Mouse (Mus musculus): Measurements from ENCODE around the gene Timm13.

Timm13 gene

GRCm38 (mm10) chr10:80932700-80933420 is 32.1 kb upstream of the Timm13 start:
- DNase-seq (ENCODE audit: low spot score in 2 of 2), result no peak

- DNase-seq (ENCODE audit: low spot score in 2 of 2), result no peak
Observed at GRCm38 (mm10) chr10:80932206-80932605, 31.4 kb upstream of the Timm13 start.

DNA sequence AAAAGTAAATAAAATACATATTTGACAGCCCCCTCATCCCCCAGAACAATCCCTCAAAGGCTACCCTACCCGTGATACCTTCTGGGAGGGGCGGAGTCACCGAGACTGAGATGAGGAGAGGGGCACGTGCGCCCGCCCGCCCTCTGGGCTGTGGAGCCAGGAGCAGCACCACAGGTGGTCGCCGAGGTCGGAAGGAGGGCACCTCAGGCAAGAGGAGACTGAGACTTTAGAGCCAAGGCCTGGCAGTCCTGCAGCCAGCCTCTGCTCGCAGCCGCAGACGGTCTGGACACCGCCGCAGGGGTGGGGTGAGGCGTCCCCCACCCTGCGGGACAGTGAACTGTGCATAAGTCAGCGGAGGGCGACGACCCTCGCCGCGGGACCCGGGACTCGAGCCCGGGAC is 30.9 kb upstream of the Timm13 start:
- DNase-seq (ENCODE audit: low spot score in 2 of 2), result no peak

- DNase-seq (ENCODE audit: low spot score in 2 of 2), result no peak
Observed at GRCm38 (mm10) chr10:80931153-80931671, 30.4 kb upstream of the Timm13 start.

GRCm38 (mm10) chr10:80930361-80931152 is 29.8 kb upstream of the Timm13 start:
- DNase-seq (ENCODE audit: low spot score in 2 of 2), result peak; percentile 56 to 62

DNA sequence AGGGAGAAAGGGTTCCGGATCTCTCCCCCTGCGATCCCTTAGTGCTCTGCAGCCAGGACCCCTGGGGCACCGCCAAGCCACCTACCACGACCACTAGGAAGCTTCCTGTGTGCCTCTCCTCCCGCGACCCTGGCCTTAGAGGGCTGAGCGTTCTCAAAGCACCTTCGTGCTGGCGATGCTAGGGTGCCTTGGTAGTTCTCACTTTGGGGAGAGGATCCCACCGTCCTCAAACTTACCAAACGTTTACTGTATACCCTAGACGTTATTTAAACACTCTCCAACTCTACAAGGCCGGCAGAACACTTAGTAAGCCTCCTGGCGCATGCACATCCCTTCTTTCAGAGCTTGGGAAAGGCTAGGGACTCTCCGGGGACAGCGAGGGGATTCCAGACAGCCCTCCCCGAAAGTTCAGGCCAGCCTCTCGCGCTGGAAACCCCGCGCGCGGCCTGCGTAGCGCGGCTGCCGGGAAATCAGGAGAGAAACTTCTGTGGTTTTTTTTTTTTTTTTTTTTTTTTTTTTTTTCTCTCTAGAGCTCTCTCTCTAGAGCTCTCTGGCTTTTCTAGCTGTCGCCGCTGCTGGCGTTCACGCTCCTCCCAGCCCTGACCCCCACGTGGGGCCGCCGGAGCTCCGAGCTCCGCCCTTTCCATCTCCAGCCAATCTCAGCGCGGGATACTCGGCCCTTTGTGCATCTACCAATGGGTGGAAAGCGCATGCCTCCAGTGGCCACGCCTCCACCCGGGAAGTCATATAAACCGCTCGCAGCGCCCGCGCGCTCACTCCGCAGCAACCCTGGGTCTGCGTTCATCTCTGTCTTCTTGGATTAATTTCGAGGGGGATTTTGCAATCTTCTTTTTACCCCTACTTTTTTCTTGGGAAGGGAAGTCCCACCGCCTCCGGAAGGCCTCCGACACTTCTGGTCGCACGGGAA is 28.8 kb upstream of the Timm13 start, which contains the start of gene Gadd45b:
Gene Gadd45b, plus strand, starts transcription at position 775 of the 928 bp plus-strand sequence.
- peak; percentile 98 for DNase-seq (ENCODE audit: low spot score in 2 of 2)

DNA sequence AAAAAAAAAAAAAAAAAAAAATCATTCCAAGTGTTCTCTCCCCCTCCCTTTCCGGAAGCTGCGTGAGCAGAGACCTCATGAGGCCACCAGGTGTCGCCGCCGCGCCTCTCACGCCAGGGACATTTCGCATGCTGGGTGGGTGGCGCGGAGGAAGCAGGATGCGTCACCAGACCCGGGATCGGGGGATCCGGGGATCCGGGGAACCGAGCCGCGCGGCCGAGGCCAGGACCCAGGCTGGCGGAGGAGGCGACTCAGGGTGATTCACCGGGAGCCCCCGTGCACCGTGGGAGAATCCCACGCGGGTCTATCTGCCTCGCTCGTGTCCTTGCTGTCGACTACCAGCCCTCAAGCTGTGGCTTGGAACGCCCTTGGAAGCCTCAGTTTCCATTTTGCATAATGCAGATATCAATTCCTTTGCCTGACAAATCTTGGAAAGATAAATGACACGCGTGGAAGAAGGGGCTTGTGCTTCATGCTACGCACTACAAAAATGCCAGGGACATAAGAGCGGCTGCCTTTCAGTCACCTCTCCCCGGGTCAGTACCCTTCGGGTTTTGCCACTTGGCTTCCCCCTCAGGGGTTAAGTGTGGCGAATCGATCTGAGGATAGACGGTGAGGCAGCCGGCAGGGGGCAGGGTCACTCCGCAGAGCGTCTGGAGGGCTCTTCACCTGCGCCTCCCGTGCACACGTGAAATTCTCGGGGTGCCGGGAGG is 28.0 kb upstream of the Timm13 start:
- DNase-seq (ENCODE audit: low spot score in 2 of 2), result peak; percentile 91 to 94

DNA sequence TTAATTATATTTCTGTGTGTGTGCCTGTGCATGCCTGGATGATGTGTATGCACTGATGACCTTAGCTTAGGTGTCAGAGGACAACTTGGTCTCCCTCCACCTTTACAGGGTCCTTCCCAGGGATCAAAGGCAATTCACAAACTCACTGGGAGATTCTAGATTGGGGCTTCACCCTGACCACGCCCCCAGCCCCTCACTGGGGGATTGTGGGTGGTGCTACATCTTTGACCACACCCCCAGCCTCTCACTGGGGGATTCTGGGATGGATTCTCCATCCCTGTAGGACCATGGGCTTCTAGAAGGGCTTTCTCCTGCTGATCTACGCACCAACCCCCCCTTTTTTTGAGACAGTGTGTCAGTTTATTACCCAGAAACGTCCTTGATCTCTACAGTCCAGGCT is 24.7 kb upstream of the Timm13 start:
- DNase-seq (ENCODE audit: low spot score in 2 of 2), result no peak

DNA sequence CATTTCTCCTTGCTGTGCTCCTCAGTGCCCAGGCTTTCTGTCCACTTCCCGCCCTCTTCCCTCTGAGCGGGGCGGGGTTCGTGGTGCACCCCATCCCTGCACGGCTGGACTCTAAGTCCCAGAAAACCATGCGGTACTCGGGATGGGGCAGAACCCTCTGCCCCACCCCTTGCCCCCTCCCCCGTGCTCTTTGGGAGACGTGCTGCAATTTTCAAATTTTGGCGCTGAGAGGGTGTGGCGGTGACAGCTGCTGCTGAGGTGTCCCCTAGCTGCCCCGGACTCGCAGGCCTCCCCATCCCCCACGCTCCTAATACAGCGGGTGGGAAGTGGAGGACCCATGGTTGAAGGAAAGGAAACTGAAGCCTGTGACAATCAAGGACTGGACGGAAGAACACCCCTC is 21.2 kb upstream of the Timm13 start:
- DNase-seq (ENCODE audit: low spot score in 2 of 2), result no peak

DNA sequence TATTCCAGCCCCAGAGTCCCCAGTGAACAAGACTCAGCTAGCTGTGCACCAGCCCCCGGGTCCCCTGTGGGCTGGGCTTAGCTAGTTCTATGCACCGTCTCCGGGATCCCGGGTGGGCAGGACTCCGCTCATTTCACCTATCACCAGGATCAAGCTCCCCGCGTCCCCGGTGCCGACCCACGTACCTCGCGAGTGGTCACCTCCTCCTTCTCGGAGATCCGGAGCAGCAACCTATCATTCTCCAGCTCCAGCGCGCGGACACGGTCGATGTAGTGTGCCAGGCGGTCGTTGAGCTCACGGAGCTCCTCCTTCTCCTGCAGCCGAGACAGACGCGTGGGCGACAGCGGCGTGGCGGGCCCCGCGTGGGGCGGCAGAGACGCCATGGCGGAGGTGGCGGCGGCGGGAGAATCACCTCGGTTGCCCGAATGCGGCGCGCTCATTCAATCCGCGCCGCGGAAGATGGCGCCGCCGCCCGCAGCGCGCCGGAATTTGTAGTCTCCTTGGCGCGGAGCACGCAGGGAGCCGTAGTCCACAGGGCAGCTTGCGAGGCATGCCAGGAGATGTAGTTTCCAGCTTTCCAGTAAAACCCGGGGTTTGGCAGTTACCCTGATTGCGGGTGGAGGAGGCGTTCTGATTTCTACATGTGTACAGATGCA is 17.1 kb upstream of the Timm13 start, which contains the start of gene Lmnb2:
Gene Lmnb2, minus strand, starts transcription at position 467 of the 656 bp plus-strand sequence.
- peak; percentile 78 to 90 for DNase-seq (ENCODE audit: low spot score in 2 of 2)

GRCm38 (mm10) chr10:80917336-80917778 is 16.6 kb upstream of the Timm13 start:
- DNase-seq (ENCODE audit: low spot score in 2 of 2), result no peak

DNA sequence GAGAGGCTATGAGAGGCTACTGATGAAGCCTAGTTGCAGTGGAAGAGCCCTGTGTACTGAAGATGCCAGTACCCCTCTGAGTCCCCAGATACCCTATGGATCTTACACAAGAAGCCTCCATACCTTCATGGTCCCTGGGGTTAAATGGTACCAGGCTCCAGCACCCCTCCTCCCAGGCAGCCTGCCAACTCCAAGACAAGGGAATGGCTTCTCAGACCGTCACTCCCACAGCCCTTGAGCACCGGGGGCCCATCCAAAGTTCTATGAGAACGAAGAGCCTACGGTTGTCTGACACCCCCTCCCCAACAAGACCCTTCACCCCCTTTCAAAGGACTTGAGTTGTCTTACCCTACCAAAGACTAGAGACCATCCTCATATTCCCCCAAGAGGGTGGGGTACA is 15.0 kb upstream of the Timm13 start:
- no peak for DNase-seq (ENCODE audit: low spot score in 2 of 2)

- DNase-seq (ENCODE audit: low spot score in 2 of 2), result no peak
Observed at GRCm38 (mm10) chr10:80915260-80915659, 14.5 kb upstream of the Timm13 start.

DNA sequence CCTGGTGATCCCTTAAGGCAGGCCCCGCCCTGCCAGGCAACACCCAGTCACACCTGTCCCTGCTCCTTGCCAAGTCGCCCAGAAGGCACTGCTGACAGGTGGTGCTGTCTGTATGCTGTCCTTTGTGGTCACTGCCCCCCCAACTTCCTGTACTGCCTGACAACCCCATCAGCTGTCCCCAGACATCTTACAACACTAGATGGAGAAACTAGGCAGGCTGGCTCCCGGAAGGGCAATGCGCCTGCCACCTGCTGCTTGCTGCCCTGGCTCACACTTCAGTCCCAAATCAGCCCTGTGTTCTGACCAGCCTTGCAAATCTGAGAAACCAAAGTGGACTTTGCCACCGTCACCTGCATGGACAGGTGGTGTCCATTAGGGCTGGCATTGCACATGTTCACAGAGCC is 13.5 kb upstream of the Timm13 start:
- DNase-seq (ENCODE audit: low spot score in 2 of 2), result no peak

- DNase-seq (ENCODE audit: low spot score in 2 of 2), result no peak
Observed at GRCm38 (mm10) chr10:80913364-80914011, 12.7 kb upstream of the Timm13 start.

DNA sequence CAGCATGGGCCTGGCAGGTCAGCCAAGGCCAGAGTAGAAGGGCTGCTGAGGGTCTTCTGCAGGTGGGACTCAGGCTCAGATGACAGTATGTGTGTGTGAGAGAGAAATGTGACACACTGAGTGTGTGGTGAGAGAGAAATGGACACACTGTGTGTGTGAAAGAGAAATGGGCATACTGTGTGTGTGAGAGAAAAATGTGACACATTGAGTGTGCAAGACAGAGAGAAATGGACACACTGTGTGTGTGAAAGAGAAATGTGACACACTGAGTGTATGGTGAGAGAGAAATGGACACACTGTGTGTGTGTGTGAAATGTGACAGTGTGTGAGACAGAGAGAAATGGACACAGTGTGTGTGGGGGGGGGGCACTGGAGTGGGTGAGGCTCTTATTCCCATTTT is 11.1 kb upstream of the Timm13 start:
- DNase-seq (ENCODE audit: low spot score in 2 of 2), result no peak

GRCm38 (mm10) chr10:80911354-80911753 is 10.6 kb upstream of the Timm13 start:
- DNase-seq (ENCODE audit: low spot score in 2 of 2), result no peak

DNA sequence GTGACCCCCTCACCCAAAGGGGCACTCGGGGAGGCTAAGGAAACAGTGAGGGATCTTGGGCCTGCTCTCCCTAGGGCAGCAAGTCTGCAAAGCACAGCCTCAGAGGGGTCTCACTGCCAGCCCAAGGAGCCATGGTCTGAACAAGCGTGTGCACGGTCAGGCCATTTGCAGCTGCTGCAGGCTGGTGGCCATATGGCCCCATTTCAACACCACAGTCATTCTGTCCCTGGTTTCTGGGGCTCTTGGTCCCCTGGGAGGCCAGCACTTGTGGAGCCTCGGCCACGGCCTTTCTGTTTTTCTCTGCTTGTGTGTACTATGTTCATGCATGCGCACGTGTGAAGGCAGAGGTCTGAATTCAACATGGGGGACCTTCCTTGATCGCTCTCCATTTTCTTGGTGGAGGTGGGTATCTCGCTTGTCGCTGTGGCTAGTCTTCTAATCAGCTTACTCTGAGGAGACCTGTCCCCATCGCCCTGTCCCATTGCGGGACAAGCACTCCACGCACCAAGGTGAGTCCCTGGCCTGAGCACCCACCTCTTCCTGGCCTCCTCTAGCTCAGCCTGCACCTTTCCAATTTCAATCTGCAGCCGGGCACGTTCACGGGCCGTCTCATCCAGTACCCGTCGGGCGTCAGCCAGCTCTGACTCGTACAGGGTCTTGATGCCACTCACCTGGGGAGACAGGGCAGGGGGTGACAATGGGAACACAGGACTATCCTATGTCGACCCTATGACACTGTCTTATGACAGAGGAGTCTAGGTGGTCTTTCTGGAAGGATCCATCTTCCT is 8.8 kb upstream of the Timm13 start:
- no peak for DNase-seq (ENCODE audit: low spot score in 2 of 2)

DNA sequence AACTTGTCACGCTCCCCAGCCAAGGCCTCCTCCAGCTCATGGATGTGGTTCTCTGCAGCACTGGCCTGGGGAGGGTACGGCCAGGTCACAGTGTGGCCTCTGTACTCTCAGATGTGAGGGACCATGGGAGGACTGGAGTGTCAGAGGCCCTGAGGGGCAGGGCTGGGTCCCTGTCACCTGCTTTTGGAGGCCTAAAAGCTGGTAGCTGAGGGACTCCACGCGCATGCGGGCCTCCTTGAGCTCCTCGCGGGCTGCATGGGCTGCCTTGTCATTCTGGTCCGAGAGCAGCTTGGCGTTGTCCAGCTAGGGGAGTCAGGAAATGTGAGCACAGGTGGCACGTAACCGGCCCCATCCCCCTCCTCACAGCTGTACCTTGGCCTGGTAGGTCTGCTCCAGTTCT is 3.9 kb upstream of the Timm13 start:
- no peak for DNase-seq (ENCODE audit: low spot score in 2 of 2)
